Mouse (Mus musculus) left cerebral cortex, postnatal 10 days (tissue): ENCODE measurements around the gene Sncg. TPM values are rescaled to one million over a fixed set of nuclear protein-coding genes. Genes with fewer than 3 reads are reported as not detected.

Source experiments
- DNase-seq, 2 experiments: peaks; one replicate each; pipeline ENCODE4 v3.0.0; 2021 to 2022; ENCODE audit warnings: low spot score in 2 of 2, mixed read lengths in 1 of 2; ENCODE audit errors: extremely low spot score in 1 of 2
- intact Hi-C: fragments of 180-260 bp; cut with DNase I; formaldehyde crosslinking; loops from one replicate; pipeline ENCODE4 v1.15.1; 2025
- total RNA-seq, 2 experiments: library from RNA; stranded (reverse); gene quantifications; 2 replicates each; pipeline ENCODE4 v1.2.3; 2021

Gene Sncg
- total RNA-seq, 2 experiments from 2014 or later, result 1.4 to 2.0 TPM

- intact Hi-C loops, result no loop called here
- DNase-seq, result no peak
These were observed 22.9 kb downstream of the Sncg start for GRCm38 (mm10) chr14:34351660-34352059.

GRCm38 (mm10) chr14:34349007-34349406 is 25.6 kb downstream of the Sncg start:
- intact Hi-C loops, result no loop called here
- DNase-seq, result no peak

DNA sequence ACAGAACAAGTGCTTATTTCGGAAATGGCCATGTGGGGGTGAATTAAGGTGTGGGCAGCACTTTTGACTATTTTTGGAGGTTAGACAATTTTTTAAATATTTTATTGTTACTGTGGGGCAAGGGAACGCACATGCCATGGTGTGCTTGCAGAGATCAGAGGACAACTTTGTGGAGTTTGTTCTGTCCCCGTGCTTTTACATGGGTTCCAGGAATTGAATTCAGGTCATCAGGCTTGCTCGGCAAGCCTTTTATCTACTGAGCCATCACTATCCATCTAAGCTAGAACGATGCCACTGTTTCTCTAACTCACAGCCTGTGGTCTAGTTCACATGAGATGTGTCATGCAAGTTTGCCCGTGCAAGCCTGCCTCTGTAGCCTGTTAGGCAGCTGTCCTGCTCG is 26.3 kb downstream of the Sncg start:
- no peak for DNase-seq
- intact Hi-C loops, result no loop called here

DNA sequence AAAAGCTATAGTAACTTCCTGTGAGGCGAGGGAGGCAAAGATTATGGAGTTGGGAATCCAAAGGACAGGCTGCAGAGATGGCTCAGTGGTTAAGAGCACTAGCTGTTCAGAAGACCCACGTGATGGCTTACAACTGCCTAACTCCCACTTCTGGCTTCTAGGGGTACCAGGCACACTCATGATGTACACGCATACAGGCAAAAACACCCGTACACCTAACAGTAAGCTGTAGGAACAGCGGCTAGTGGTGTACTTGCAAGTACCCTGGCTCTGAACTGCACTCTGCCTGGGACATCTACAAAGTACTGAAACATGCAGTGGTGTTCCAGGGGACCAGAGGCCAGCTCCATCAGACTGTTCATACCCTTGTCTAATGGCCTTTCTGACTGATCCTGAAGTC is 27.5 kb downstream of the Sncg start:
- intact Hi-C loops, result no loop called here
- DNase-seq, result no peak

GRCm38 (mm10) chr14:34345771-34346566 is 28.6 kb downstream of the Sncg start:
- intact Hi-C loops, result no loop called here
- DNase-seq, result no peak

- intact Hi-C loops, result no loop called here
- no peak for DNase-seq
These were observed 30.2 kb downstream of the Sncg start for GRCm38 (mm10) chr14:34344361-34344760.

DNA sequence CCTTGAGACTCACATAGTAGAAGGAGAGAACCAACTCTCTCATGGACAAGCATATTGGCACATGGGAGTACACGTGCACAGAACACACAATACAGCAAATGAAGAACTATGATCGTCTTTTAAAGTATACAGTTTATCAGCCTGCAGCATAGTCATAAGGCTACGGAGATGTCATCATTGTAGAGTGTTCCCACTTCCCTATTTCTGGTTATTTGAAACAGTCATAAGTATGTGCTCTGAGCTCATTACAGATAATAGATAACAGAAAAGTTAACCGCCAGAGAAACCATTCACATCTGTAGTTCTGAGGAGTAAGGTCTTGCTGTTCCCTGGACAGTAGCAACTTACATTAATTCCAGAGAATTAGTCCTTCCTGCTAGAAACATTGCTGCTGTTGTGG is 31.5 kb downstream of the Sncg start:
- intact Hi-C loops, result no loop called here
- no peak for DNase-seq

DNA sequence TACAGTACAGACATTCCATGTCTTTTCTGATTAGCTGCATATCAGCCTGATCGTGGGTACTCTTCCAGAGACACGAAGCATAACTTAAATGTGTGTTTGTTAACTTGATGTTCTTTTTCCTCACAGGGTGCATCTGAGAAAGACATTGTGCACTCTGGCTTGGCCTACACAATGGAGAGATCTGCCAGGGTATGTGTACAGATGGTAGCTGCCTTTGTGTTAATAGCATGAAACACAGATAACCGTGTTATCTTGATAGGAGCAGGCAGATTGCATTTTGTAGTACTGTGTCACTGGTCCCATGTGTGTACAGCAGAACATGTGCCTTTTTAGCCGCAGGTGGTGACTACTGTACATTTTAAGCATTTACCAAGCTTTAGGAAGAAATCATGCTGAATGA is 32.6 kb downstream of the Sncg start:
- intact Hi-C loops, result no loop called here
- DNase-seq, result no peak

GRCm38 (mm10) chr14:34339446-34339845 is 35.1 kb downstream of the Sncg start:
- peak in 1 of 2 experiments; percentile 24 for DNase-seq
- intact Hi-C loops, result no loop called here

GRCm38 (mm10) chr14:34332476-34332875 is 42.1 kb downstream of the Sncg start:
- intact Hi-C loops, result no loop called here

DNA sequence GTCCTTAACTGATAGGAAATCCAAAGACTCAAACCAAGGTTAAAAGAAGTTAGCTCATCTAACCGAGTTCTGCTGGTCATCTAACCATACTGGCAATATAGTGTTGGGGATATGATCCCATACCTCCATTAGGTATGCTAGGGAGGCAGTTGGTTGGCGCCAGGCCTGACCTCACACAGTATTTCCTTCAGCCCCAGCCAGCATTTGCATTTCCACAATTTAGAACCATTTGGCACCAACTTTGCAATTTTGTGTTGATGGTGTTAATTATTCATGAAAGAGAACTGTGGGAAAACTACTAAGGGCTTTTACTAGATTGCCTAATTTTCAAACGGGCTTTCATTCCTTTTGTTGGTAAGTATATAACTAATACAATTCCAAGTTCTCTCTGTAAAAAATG is 42.7 kb downstream of the Sncg start:
- intact Hi-C loops, result no loop called here
- peak in 1 of 2 experiments; percentile 69 for DNase-seq

More at GRCm38 (mm10) chr14:34332476-34332875, 42.1 kb downstream of the Sncg start:
- peak; percentile 50 to 63 for DNase-seq

DNA sequence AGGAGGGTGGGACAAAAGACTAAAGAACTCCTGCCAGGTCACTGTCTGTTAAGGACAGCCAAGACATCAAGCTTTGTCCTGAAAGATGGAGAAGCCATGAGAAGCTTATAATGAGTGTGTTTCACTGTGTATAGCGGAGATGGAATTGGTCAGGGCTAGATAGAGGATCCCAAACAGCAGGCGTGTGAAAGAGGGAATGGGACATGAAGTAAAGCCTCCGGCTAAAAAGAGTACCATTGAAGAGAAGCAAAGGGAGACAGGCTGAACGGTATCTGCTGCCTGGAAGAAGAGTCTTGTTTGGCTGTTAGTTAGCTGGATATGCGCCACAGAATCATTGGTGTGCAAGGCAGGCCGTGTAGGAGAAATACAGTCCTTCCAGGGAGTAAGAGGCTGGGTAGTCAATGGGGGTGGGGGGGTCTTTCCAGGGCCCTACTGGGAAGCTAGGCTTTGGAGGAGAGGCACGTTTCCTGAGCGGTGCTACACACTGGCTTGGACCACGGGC is 43.9 kb downstream of the Sncg start:
- DNase-seq, result peak in 1 of 2 experiments; percentile 27
- intact Hi-C loops, result no loop called here

GRCm38 (mm10) chr14:34327618-34328017 is 47.0 kb downstream of the Sncg start:
- intact Hi-C loops, result no loop called here
- DNase-seq, result no peak

GRCm38 (mm10) chr14:34326606-34327005 is 48.0 kb downstream of the Sncg start:
- DNase-seq, result no peak
- intact Hi-C loops, result no loop called here

- intact Hi-C loops, result no loop called here
- DNase-seq, result no peak
These were observed 51.0 kb downstream of the Sncg start for GRCm38 (mm10) chr14:34323576-34324085.

Other genes with a start within 250 kb of the Sncg start
- gene Npy4r, start 222.3 kb downstream of the Sncg start, total RNA-seq, result not detected
- gene Gprin2, start 173.1 kb downstream of the Sncg start, total RNA-seq, result 1 to 10 TPM; 6.3 TPM
- 1 to 10 TPM; 1.2 to 1.8 TPM for gene Syt15, start 155.2 kb downstream of the Sncg start, total RNA-seq
- 10 to 100 TPM; 10.4 to 11.3 TPM for gene Shld2, start 64.3 kb downstream of the Sncg start, total RNA-seq
- 100 to 1,000 TPM; 339 to 352 TPM for gene Glud1, start 64.1 kb downstream of the Sncg start, total RNA-seq
- 1 to 10 TPM in 1 of 2 experiments, not detected in 1; 1.0 TPM for gene Fam25c, start 19.4 kb downstream of the Sncg start, total RNA-seq
- 1 to 10 TPM; 3.8 to 5.1 TPM for gene Mmrn2, start 676 bp upstream of the Sncg start, total RNA-seq
- 10 to 100 TPM; 34.7 to 37.3 TPM for gene Bmpr1a, start 128.6 kb upstream of the Sncg start, total RNA-seq
- not detected for gene 9230112D13Rik, start 148.0 kb upstream of the Sncg start, total RNA-seq
- gene Ldb3, start 213.9 kb upstream of the Sncg start, total RNA-seq, result 1 to 10 TPM; 1.5 to 2.0 TPM
- not detected for gene Opn4, start 225.4 kb upstream of the Sncg start, total RNA-seq